In the genomic region with DNA sequence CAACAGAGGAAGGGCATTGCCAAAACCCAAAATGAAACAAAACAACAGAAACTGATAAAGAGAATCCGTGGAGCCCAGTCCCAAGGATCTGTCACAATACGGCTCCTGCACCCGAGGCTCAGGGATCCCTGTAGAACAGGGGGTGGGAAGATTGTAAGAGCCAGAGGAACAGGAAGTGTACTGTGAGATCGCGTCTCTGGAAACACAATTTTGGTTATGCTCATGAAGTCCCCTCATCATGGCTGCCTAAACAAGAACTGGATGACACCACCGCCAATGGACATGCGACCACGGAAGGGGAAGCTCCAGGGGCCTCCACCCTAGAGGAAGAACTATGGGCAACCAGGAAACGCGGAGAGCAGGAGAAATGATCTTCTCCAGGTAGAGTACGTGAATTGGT, we compare ENCODE assay signal across 25 mouse cellular contexts.
"Had no signal": no experiment of that assay in that cellular context is flagged by ENCODE, and none has a peak within 500 bp of the region (broad histone marks: within the 10 kb centered on the region; RNA-seq: fewer than 3 reads in every experiment).

No protein-coding gene starts in this region.

- H3K9ac ChIP-seq: heart, embryonic 12.5 days; hindbrain, embryonic 12.5 days; hindbrain, embryonic 14.5 days; kidney, embryonic 15.5 days; limb, embryonic 12.5 days; liver, embryonic 14.5 days had no signal

- H3K27ac ChIP-seq: heart, embryonic 10.5 days; hindbrain, embryonic 10.5 days; hindbrain, embryonic 12.5 days; hindbrain, embryonic 14.5 days; kidney, embryonic 15.5 days; kidney, postnatal 0 days; left cerebral cortex, adult 2 months; limb, embryonic 10.5 days; limb, embryonic 12.5 days; liver, embryonic 14.5 days had no signal

- ATAC-seq: hindbrain, embryonic 16.5 days; intestine, embryonic 16.5 days had no signal

- H3K9me3 ChIP-seq: heart, embryonic 10.5 days; heart, embryonic 12.5 days; hindbrain, embryonic 10.5 days; hindbrain, embryonic 12.5 days; kidney, embryonic 15.5 days; limb, embryonic 10.5 days; limb, embryonic 12.5 days had no signal

- DNase-seq: gastrocnemius, postnatal 14 days; gastrocnemius, postnatal 36 days; heart, adult 18-20 months; heart, postnatal 10 days; heart, postnatal 4 days; kidney, adult 18-20 months; kidney, adult 8-10 months; kidney, postnatal 14 days; kidney, postnatal 36 days; layer of hippocampus, adult 9-11 months; liver had no signal

- H3K36me3 ChIP-seq: heart, embryonic 10.5 days; heart, embryonic 12.5 days; hindbrain, embryonic 10.5 days; hindbrain, embryonic 12.5 days; kidney, embryonic 15.5 days; limb, embryonic 10.5 days; limb, embryonic 12.5 days had no signal

- H3K4me2 ChIP-seq: heart, embryonic 12.5 days; hindbrain, embryonic 12.5 days; hindbrain, embryonic 14.5 days; kidney, embryonic 15.5 days; limb, embryonic 12.5 days; liver, embryonic 11.5 days had no signal

- H3K4me3 ChIP-seq: heart, embryonic 10.5 days; heart, embryonic 12.5 days; hindbrain, embryonic 10.5 days; hindbrain, embryonic 12.5 days; kidney, embryonic 15.5 days; left cerebral cortex, adult 2 months; limb, embryonic 10.5 days; limb, embryonic 12.5 days had no signal
